Mouse (Mus musculus) kidney, postnatal 0 days (tissue): Measurements from ENCODE around the gene Pdrg1. TPM values are rescaled to one million over a fixed set of nuclear protein-coding genes. Genes with fewer than 3 reads are reported as not detected.

Source experiments
- ATAC-seq: fragments of 200-750 bp; cut with Nextera tagmentation; replicated peaks from 2 replicates; pipeline ENCODE4 v1.8.0; 2017; ENCODE audit warnings: low read depth, moderate number of reproducible peaks, moderate TSS enrichment, moderate library complexity; ENCODE audit not compliant: low FRiP score
- DNase-seq: peaks from one replicate; pipeline ENCODE4 v3.0.0-alpha.2; 2016; ENCODE audit warnings: low spot score
- H3K27ac ChIP-seq: fragments of 300-500 bp; sonication (generic); 2 replicates; pipeline ENCODE4 v1.5.1; 2014; ENCODE audit warnings: mild to moderate bottlenecking
- H3K27me3 ChIP-seq: fragments of 300-500 bp; sonication (generic); 2 replicates; pipeline ENCODE4 v1.6.1; 2014; ENCODE audit warnings: low read length, mixed read lengths; ENCODE audit not compliant: insufficient read depth
- H3K36me3 ChIP-seq: fragments of 300-500 bp; sonication (generic); 2 replicates; pipeline ENCODE4 v1.6.1; 2014; ENCODE audit warnings: low read length, mixed read lengths; ENCODE audit not compliant: insufficient read depth
- H3K4me1 ChIP-seq: fragments of 300-500 bp; sonication (generic); replicated peaks from 2 replicates; pipeline ENCODE4 v1.6.1; 2014; ENCODE audit warnings: antibody characterized with exemption, low read length, mixed read lengths; ENCODE audit not compliant: insufficient read depth
- H3K4me2 ChIP-seq: fragments of 300-500 bp; sonication (generic); 2 replicates; pipeline ENCODE4 v1.6.1; 2014; ENCODE audit warnings: mild to moderate bottlenecking, low read length, moderate library complexity, mixed read lengths
- H3K4me3 ChIP-seq: fragments of 300-500 bp; sonication (generic); replicated peaks from 2 replicates; pipeline ENCODE4 v1.5.1; 2014; ENCODE audit warnings: low read depth, low read length
- H3K9ac ChIP-seq: fragments of 300-500 bp; sonication (generic); 2 replicates; pipeline ENCODE4 v1.6.1; 2014; ENCODE audit warnings: low read depth, low read length
- H3K9me3 ChIP-seq: fragments of 300-500 bp; sonication (generic); replicated peaks from 2 replicates; pipeline ENCODE4 v1.6.1; 2016; ENCODE audit warnings: low read length, inconsistent platforms, mixed read lengths
- CTCF ChIP-seq: IDR thresholded peaks from 2 replicates; pipeline ENCODE4 v1.5.1; 2016; ENCODE audit warnings: antibody characterized with exemption, low read depth, mild to moderate bottlenecking, moderate library complexity
- WGBS: fragments of 180-500 bp; shearing (Covaris S2); extraction: QIAGEN DNeasy Blood & Tissue Kit; methylation state at CpG from one replicate; pipeline ENCODE4 v1.1.7; 2014; 5-methylcytosine and 5-hydroxymethylcytosine counted together
- polyA plus RNA-seq: library from polyadenylated mRNA; unstranded; fragments of >200 nt; fragmentation: Nextera tagmentation; extraction: Ambion mirVana; gene quantifications from 2 replicates; pipeline ENCODE4 v1.2.1, GENCODE M21; 2015

The Pdrg1 gene
- polyA plus RNA-seq, 1 experiment from 2014 or later: 103 TPM

DNA sequence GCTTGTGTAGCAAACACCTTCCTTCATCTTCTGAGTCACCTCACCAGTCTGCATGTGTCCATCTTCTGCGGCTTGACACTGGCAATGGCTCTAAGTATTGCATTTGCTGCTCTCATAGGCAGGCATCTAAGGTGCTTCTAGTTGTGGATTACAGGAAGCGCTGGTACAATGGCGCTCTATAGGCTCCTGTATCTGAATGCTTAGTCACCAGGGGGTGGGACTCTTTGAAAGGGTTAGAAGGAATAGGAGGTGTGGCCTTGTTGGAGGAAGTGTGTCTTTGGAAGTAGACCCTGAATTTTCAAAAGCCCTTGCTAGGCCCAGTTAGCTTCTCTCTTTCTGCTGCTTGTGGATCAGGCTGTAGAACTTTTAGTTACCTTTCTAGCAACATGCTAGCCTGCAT, 5.9 kb upstream of the Pdrg1 start:
- 57% methylated on average over 3 of the region's 3 CpGs for WGBS
- no peak for TF ChIP-seq CTCF
- no peaks in the 10 kb centered on the region for H3K9me3 ChIP-seq

DNA sequence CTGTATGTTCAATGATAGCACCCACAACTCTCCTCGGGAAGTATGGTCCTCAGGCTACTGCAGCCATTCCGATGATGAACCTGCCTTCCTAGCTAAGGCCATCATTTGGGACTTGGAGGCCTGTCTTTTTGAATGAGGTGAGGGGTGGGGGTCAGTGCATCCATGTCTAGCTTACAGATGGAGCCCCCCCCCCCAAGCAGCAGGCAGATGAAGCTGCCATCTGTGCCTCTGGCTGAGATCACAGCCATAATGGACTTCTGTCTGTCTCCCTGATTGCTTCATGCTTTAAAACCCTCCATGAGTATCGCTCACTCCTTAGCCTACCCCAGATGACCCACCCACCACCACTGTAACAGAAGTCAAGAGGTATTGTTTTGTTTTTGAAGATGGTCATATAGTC, 4.1 kb upstream of the Pdrg1 start:
- WGBS: 77% methylated on average over 3 of the region's 3 CpGs
- no peak overlapping the region for H3K27ac ChIP-seq
- no peak overlapping the region for H3K4me2 ChIP-seq
- no peaks in the 10 kb centered on the region for H3K9me3 ChIP-seq
- ATAC-seq (no peak), DNase-seq (no peak)
- TF ChIP-seq CTCF: no peak
- H3K4me1 ChIP-seq: peaks cover 3% of the 10 kb centered on the region
- H3K9ac ChIP-seq: no peak overlapping the region
- no peaks in the 10 kb centered on the region for H3K36me3 ChIP-seq
- no peak overlapping the region for H3K4me3 ChIP-seq
- no peaks in the 10 kb centered on the region for H3K27me3 ChIP-seq

More for the DNA sequence above, 5.9 kb upstream of the Pdrg1 start:
- Histone ChIP-seq H3K36me3 (no peaks in the 10 kb centered on the region), H3K27ac (no peak overlapping the region), H3K4me2 (no peak overlapping the region), H3K9ac (no peak overlapping the region), H3K4me1 (no peaks in the 10 kb centered on the region), H3K27me3 (no peaks in the 10 kb centered on the region), H3K4me3 (no peak overlapping the region)
- DNase-seq (no peak), ATAC-seq (no peak)

DNA sequence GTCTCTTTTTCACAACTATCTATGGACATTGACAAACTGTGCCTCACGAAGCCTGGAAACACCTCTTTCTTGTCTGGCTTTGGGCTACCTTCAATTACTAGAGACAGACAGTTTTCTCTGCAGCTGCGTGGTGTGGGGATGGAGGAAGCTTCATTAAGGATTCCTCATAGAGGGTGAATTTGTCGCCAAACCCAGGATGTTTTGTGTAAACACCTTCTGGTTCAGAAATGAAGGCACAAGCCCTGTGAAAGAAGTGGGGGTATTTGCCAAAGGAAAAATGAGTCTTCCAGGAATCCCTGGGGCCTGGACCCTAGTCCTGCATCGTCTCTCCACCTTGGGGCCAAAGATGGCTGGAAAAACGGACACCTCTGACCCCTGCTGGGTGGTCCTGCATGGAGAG, 1.6 kb upstream of the Pdrg1 start:
- no peak for TF ChIP-seq CTCF

DNA sequence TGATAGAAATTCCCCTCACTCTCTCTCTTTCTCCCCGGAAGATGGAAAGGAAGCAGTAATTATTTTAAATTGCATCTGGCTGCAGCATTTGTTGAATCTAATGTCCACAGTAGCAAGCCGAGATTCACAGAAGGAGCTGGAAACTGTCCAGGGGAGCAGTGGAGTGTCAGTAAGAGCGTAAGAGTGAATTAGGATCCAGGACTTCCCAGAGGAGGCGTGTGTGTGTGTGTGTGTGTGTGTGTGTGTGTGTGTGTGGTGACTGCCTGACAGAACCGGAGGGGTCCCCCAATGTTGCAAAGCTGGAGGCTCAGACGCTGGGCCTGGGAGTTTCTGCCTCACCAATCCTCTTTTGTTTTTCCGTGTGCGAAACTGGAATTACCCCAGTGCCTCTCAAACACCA, 577 bp upstream of the Pdrg1 start:
- Histone ChIP-seq H3K27ac (no peak overlapping the region), H3K36me3 (peaks cover 3% of the 10 kb centered on the region; the same call in 1 of the 2 replicates), H3K9me3 (no peaks in the 10 kb centered on the region), H3K4me3 (0 out of 2 replicates have a peak overlapping the region, but pooled peaks have one; percentile 75), H3K4me1 (peaks cover 10% of the 10 kb centered on the region), H3K9ac (no peak overlapping the region), H3K4me2 (peak overlapping the region; percentile 90), H3K27me3 (no peaks in the 10 kb centered on the region)
- ATAC-seq: no peak
- TF ChIP-seq CTCF: no peak
- WGBS: 32% methylated on average over 8 of the region's 8 CpGs
- peak; percentile 36 for DNase-seq

More for the DNA sequence above, 1.6 kb upstream of the Pdrg1 start:
- 47% methylated on average over 5 of the region's 5 CpGs for WGBS
- H3K27me3 ChIP-seq: no peaks in the 10 kb centered on the region
- ATAC-seq (no peak), DNase-seq (no peak)
- no peaks in the 10 kb centered on the region for H3K36me3 ChIP-seq
- H3K4me1 ChIP-seq: peaks cover 10% of the 10 kb centered on the region
- H3K9ac ChIP-seq: no peak overlapping the region
- H3K4me2 ChIP-seq: no peak overlapping the region
- no peak overlapping the region for H3K27ac ChIP-seq
- no peaks in the 10 kb centered on the region for H3K9me3 ChIP-seq
- H3K4me3 ChIP-seq: no peak overlapping the region

DNA sequence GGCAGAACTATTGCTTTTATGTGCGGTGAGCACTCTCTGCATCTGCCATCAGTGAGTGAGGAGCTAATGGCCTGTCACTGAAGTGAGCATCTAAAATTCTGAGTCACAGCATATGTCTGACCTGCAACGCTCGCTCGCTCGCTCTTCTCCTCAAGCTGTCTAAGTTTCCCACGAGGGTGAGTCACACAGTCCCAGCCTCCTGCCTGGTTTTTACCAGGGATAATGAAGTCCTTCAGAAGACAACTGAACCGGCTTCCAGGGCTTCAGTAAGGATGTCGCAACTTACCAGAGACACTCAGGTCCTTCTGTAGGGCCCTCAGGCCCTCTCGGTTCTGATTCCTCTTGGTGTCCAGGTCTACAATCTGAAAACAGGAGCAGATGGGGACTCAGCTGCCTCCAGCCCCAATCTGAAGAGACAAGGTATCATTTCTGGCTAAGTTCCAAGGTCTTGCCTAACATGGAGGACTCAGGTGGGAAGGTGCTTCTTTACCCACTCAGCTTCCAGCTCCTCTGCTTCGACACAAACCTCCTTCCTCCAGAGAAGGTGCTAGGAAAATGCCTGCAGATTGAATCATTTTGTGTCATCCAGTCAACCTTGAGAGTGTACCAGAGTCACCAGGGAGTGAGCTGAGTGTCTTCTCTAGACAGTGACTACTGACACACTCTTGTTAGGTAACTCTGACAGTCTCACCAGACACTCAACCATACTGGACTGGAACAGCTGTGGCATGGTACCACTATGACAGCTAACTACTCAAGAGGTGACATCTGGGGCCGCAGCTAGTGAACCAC, 1.3 kb downstream of the Pdrg1 start:
- H3K27ac ChIP-seq: no peak overlapping the region
- 88% methylated on average over 11 of the region's 11 CpGs for WGBS
- no peak for TF ChIP-seq CTCF
- no peak for ATAC-seq
- peak overlapping the region; percentile 79 for H3K9ac ChIP-seq
- H3K27me3 ChIP-seq: no peaks in the 10 kb centered on the region
- no peaks in the 10 kb centered on the region for H3K9me3 ChIP-seq
- H3K4me1 ChIP-seq: peaks cover 10% of the 10 kb centered on the region
- H3K4me3 ChIP-seq: peak overlapping the region; percentile 75
- peaks cover 22% of the 10 kb centered on the region for H3K36me3 ChIP-seq
- peak overlapping the region; percentile 90 for H3K4me2 ChIP-seq
- DNase-seq: no peak

DNA sequence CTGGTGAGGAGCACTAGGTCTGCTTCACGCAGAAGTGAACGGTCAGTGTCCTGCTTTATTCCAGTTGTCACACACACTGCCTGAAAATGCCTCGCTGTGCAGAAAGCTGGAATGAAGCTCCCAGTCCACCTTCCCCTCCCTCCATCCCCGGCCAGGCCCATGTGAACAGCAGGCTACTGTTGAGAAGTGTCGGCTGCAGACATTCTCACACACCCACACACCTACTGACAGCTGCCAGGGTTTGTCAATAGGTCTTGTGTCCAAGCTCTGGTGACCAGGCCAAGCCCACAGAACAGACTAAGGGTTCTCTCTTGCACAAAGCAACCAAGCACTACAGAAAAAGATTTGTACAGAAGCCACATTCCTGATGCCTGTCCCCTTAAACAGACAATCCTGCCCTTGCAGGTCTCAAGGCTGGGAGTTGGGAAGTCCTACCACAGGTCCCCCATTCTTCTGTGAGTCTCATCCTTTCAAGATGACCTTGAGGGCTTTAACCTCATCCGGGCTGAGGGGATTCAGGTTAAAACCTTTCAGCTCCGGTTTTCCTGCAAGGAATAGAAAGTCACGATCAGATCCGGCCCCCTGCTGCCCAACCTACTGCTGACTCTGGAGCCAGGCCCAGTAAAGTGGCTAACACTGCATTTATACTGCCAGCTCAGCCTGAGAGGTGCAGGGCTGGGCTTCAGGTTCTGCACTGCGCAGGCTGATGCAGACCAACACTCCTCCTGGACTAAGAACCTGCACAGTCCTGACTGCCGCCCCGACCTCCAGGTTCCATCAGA, 5.8 kb downstream of the Pdrg1 start:
- Histone ChIP-seq H3K27me3 (no peaks in the 10 kb centered on the region), H3K27ac (no peak overlapping the region), H3K36me3 (peaks cover 32% of the 10 kb centered on the region), H3K4me1 (peaks cover 7% of the 10 kb centered on the region), H3K4me3 (no peak overlapping the region), H3K9ac (no peak overlapping the region), H3K4me2 (no peak overlapping the region), H3K9me3 (no peaks in the 10 kb centered on the region)
- no peak for TF ChIP-seq CTCF
- ATAC-seq (no peak), DNase-seq (no peak)
- WGBS: 90% methylated on average over 12 of the region's 12 CpGs
